Mouse (Mus musculus) neural tube, embryonic 14.5 days (tissue): ENCODE data around the gene Irgc1. TPM values are rescaled to one million over a fixed set of nuclear protein-coding genes. Genes with fewer than 3 reads are reported as not detected.

Source experiments
- ATAC-seq: fragments of 200-750 bp; cut with Nextera tagmentation; 2 replicates; pipeline ENCODE4 v1.8.0; 2017; ENCODE audit warnings: low read depth, mild to moderate bottlenecking, moderate TSS enrichment, moderate library complexity
- H3K27ac ChIP-seq: fragments of 300-500 bp; sonication (generic); 2 replicates; pipeline ENCODE4 v1.5.1; 2014; ENCODE audit warnings: low read depth, mild to moderate bottlenecking, control low read depth, low read length, moderate library complexity, mixed read lengths
- H3K27me3 ChIP-seq: fragments of 300-500 bp; sonication (generic); 2 replicates; pipeline ENCODE4 v1.6.1; 2014; ENCODE audit warnings: low read length; ENCODE audit not compliant: control insufficient read depth, insufficient read depth
- H3K36me3 ChIP-seq: fragments of 300-500 bp; sonication (generic); 2 replicates; pipeline ENCODE4 v1.6.1; 2014; ENCODE audit warnings: low read length, mixed read lengths; ENCODE audit not compliant: control insufficient read depth, insufficient read depth
- H3K4me1 ChIP-seq: fragments of 300-500 bp; sonication (generic); 2 replicates; pipeline ENCODE4 v1.6.1; 2014; ENCODE audit warnings: low read length; ENCODE audit not compliant: control insufficient read depth, insufficient read depth
- H3K4me2 ChIP-seq: fragments of 300-500 bp; sonication (generic); 2 replicates; pipeline ENCODE4 v1.6.1; 2014; ENCODE audit warnings: mild to moderate bottlenecking, low read depth, low read length, control low read depth
- H3K4me3 ChIP-seq: fragments of 300-500 bp; sonication (generic); 2 replicates; pipeline ENCODE4 v1.5.1; 2014; ENCODE audit warnings: low read depth, low read length, control low read depth, mixed read lengths
- H3K9ac ChIP-seq: fragments of 300-500 bp; sonication (generic); replicated peaks from 2 replicates; pipeline ENCODE4 v1.6.1; 2014; ENCODE audit warnings: low read depth, mild to moderate bottlenecking, control low read depth, low read length, mixed read lengths
- H3K9me3 ChIP-seq: fragments of 300-500 bp; sonication (generic); 2 replicates; pipeline ENCODE4 v1.6.1; 2016; ENCODE audit warnings: low read length; ENCODE audit not compliant: control insufficient read depth
- WGBS: fragments of 180-500 bp; shearing (Covaris S2); extraction: QIAGEN DNeasy Blood & Tissue Kit; methylation state at CpG from one replicate; pipeline ENCODE4 v1.1.7; 2014; 5-methylcytosine and 5-hydroxymethylcytosine counted together
- polyA plus RNA-seq: library from polyadenylated mRNA; unstranded; fragments of >200 nt; fragmentation: Nextera tagmentation; extraction: Ambion mirVana; gene quantifications from 2 replicates; pipeline ENCODE4 v1.2.1, GENCODE M21; 2014

Irgc1 gene
- polyA plus RNA-seq, 1 experiment from 2014 or later, result not detected

- H3K36me3 ChIP-seq, result no peaks in the 10 kb centered on the region
- no peaks in the 10 kb centered on the region for H3K27me3 ChIP-seq
- no peak overlapping the region for H3K9ac ChIP-seq
- 59% methylated on average over 14 of the region's 14 CpGs for WGBS
- H3K4me3 ChIP-seq, result no peak overlapping the region
- no peak overlapping the region for H3K27ac ChIP-seq
- H3K4me1 ChIP-seq, result no peaks in the 10 kb centered on the region
- no peak overlapping the region for H3K4me2 ChIP-seq
- H3K9me3 ChIP-seq, result no peaks in the 10 kb centered on the region
- ATAC-seq, result no peak
Measured at GRCm38 (mm10) chr7:24448782-24449517, 3.1 kb downstream of the Irgc1 start.

DNA sequence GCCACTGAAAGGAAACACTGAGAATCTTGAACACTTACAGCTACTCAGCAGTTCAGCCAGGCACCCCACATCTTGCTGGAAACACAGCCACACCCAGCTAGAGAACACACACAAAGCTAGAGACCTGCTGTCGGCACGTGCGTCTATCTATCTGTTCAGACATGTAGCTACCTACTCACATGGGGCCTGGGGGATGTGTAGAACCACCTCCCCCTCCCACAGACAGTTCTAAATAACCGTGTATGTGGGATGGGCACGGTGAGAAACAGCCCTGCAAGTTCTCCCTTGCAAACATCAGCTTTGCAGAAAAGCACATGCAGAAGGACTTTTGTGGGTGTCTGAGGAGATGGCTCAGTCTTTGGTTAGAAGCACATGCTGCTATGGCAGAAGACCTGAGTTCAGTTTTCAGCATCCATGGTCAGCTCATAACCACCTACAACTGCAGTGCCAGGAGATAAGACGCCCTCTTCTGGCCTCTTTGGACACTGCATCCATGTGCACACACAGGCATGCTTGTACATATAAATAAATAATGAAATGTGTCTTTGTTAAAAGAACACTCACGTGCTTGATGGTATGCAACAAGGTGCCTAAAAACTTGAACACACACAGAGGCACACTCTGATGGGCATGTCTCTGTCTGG is 5.3 kb downstream of the Irgc1 start:
- Histone ChIP-seq H3K36me3 (no peaks in the 10 kb centered on the region), H3K27ac (no peak overlapping the region), H3K9ac (no peak overlapping the region), H3K4me1 (no peaks in the 10 kb centered on the region), H3K27me3 (no peaks in the 10 kb centered on the region), H3K4me2 (no peak overlapping the region), H3K4me3 (no peak overlapping the region), H3K9me3 (no peaks in the 10 kb centered on the region)
- 82% methylated on average over 7 of the region's 7 CpGs for WGBS
- no peak for ATAC-seq

DNA sequence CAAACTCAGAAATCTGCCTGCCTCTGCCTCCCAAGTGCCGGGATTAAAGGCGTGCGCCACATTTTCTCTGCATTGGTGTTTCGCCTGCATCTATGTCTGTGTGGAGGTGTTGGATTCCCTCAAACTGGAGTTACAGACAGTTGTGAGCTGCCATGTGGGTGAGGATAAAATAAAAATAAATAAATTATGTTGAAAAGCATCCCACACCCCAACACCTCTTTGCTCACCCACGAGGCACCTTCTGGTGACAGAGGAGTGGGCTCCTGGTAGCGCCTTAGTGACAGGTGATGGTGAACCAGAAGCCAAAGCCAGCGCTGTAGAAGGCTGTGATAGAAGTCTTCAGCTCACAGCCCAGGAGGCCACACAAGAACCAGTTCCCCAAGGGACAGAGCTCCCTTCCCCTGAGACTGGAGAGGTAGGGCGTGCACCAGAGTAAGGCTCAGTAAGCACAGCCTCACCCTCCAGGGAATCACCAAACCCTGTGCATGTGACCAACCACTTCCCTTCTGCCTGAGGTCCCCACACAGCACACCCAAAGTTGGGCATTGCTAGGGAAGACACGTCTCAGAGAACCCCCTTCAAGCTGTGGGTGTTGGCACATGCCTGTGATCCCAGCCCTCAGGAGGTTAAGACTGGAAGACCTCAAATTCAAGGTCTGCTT is 6.7 kb downstream of the Irgc1 start:
- H3K27ac ChIP-seq, result no peak overlapping the region
- ATAC-seq, result no peak
- WGBS, result 89% methylated on average over 9 of the region's 9 CpGs

DNA sequence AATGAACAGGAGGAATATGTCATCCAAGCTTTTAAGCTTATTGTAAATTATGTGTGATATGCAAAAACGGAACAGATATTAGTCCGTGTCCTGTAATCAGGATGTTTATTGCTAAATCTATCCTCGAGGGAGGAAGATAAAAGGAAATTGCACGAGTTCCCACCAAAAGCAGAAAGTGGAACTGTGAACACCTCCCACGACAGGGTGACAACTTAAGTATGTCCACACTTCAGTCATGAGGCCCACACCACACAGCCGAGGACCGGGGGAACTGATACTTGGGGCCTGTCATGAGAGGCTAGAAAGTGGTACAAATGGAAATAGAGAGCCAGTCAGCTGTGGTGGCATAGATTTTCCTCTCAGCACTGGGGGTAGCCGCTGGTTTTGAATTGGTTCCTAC is 9.8 kb downstream of the Irgc1 start:
- WGBS, result 81% methylated on average over 8 of the region's 8 CpGs

More for the DNA sequence above, 6.7 kb downstream of the Irgc1 start:
- H3K4me2 ChIP-seq, result no peak overlapping the region
- H3K36me3 ChIP-seq, result no peaks in the 10 kb centered on the region
- H3K27me3 ChIP-seq, result no peaks in the 10 kb centered on the region
- H3K4me1 ChIP-seq, result no peaks in the 10 kb centered on the region
- no peak overlapping the region for H3K4me3 ChIP-seq
- H3K9ac ChIP-seq, result no peak overlapping the region
- no peaks in the 10 kb centered on the region for H3K9me3 ChIP-seq

DNA sequence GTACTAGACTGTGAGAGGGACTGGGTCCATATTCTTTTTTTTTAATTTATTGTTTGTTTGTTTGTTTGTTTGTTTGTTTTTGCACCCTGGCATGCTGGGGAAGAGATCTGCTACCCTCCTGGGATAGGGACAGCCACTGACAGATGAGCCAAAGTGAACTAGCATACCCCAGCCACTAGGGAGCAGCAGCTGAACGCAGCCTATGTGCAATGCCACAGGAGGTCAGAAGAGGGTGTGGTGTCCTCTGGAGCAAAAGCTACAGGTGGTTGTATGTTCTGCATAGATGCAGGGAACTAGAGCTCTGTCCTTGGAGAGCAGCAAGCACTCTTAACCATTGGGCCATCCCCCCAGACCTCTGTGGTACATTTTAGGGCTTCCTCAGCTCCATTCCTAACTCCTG is 10.3 kb downstream of the Irgc1 start:
- no peak overlapping the region for H3K4me2 ChIP-seq
- H3K27me3 ChIP-seq, result no peaks in the 10 kb centered on the region
- no peak for ATAC-seq
- no peak overlapping the region for H3K9ac ChIP-seq
- no peaks in the 10 kb centered on the region for H3K36me3 ChIP-seq
- no peaks in the 10 kb centered on the region for H3K4me1 ChIP-seq
- WGBS, result 0% methylated on average over 1 of the region's 1 CpGs
- H3K27ac ChIP-seq, result no peak overlapping the region
- no peaks in the 10 kb centered on the region for H3K9me3 ChIP-seq
- no peak overlapping the region for H3K4me3 ChIP-seq

More for the DNA sequence above, 9.8 kb downstream of the Irgc1 start:
- Histone ChIP-seq H3K27ac (no peak overlapping the region), H3K36me3 (no peaks in the 10 kb centered on the region), H3K4me3 (no peak overlapping the region), H3K4me2 (no peak overlapping the region), H3K9ac (no peak overlapping the region), H3K9me3 (no peaks in the 10 kb centered on the region), H3K27me3 (no peaks in the 10 kb centered on the region), H3K4me1 (no peaks in the 10 kb centered on the region)
- ATAC-seq, result no peak

DNA sequence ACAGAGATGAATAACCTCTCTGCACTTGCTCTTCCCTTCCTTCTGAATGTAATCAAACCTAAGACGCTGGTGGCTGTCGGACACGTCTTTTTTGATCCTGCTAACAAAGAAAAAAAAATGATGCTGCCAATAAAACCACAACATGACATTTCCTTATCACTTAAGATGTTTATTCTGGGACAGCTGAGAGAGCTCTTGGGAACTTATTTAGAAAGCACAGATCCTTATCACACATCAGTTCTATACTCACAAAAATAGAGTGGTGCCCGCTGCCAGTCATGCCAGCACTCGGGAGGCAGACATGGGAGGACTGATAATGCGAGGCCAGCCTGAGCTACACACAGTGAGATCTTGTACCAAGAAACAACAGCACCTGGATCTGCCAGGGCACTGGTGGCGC is 12.2 kb downstream of the Irgc1 start:
- no peak for ATAC-seq
- WGBS, result 85% methylated on average over 7 of the region's 7 CpGs

DNA sequence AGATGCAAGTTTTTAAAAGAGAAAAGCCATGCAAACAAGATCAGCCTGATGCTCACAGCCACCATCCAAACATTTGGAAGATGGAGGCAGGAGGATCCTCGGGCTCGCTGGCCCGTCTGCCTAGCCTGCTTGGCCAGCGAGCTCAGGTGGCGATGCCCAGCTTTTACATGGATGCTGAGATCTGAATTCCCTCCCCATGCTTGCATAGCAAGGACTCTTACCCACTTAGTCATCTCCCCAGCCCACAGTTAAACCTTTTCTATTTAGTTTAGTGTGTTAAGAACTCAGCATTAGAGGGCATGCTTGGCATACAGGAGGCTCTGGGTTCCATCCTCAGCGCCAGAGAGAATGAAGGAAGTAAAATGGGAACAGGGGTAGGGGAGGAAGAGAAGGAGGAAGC is 12.9 kb downstream of the Irgc1 start:
- H3K9ac ChIP-seq, result no peak overlapping the region
- WGBS, result 79% methylated on average over 6 of the region's 6 CpGs
- H3K9me3 ChIP-seq, result no peaks in the 10 kb centered on the region
- no peak overlapping the region for H3K4me3 ChIP-seq
- no peak for ATAC-seq
- H3K4me2 ChIP-seq, result no peak overlapping the region
- H3K27me3 ChIP-seq, result no peaks in the 10 kb centered on the region
- no peak overlapping the region for H3K27ac ChIP-seq
- H3K36me3 ChIP-seq, result no peaks in the 10 kb centered on the region
- H3K4me1 ChIP-seq, result no peaks in the 10 kb centered on the region

More for the DNA sequence above, 12.2 kb downstream of the Irgc1 start:
- no peak overlapping the region for H3K27ac ChIP-seq
- no peak overlapping the region for H3K4me2 ChIP-seq
- H3K27me3 ChIP-seq, result no peaks in the 10 kb centered on the region
- no peak overlapping the region for H3K9ac ChIP-seq
- no peaks in the 10 kb centered on the region for H3K36me3 ChIP-seq
- no peak overlapping the region for H3K4me3 ChIP-seq
- H3K4me1 ChIP-seq, result no peaks in the 10 kb centered on the region
- H3K9me3 ChIP-seq, result no peaks in the 10 kb centered on the region

DNA sequence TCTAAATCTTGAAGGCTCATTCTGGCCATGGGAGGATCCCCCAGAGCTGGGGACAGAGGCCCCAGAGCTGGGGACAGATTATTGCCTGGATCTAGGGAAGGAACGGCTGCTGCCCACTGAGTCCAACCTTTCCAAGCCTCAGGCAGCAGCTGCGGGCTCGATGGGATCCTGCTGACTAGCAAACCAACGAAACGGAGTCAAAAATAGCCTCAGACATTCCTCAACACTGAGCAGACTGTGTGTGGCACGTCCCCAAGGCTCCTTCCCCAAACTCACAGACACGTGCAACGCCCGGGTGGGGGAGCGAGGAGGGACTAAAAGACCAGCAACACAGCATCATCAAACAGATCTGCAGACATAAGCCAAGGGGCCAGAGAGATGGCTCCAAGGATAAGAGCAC is 14.1 kb downstream of the Irgc1 start:
- Histone ChIP-seq H3K4me1 (no peaks in the 10 kb centered on the region), H3K27ac (no peak overlapping the region), H3K4me2 (no peak overlapping the region), H3K36me3 (no peaks in the 10 kb centered on the region), H3K27me3 (no peaks in the 10 kb centered on the region), H3K9ac (no peak overlapping the region), H3K9me3 (no peaks in the 10 kb centered on the region), H3K4me3 (no peak overlapping the region)
- ATAC-seq, result no peak
- WGBS, result 76% methylated on average over 10 of the region's 10 CpGs

DNA sequence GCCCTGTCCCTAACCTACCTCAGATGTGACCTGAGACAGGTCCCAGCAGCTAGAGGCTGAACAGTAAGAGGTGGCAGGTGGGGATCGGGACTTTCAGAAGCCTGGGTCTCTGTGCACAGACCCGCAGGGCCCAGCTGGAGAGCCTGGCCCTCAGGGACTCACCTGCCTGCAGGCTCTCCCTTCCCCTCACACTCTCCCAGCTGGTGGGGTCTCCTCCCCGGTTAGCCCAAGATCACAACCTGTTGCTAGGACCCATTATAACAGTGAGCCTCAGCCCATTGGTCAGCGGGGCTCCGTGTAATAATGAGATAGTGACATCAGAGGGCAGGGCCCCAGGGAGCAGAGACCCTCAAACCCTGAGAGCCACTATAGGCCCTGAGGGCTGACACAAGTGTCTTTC is 16.8 kb downstream of the Irgc1 start:
- Histone ChIP-seq H3K9ac (no peak overlapping the region), H3K4me2 (no peak overlapping the region), H3K4me3 (no peak overlapping the region), H3K36me3 (no peaks in the 10 kb centered on the region), H3K27ac (no peak overlapping the region), H3K4me1 (no peaks in the 10 kb centered on the region), H3K9me3 (no peaks in the 10 kb centered on the region), H3K27me3 (no peaks in the 10 kb centered on the region)
- 75% methylated on average over 5 of the region's 5 CpGs for WGBS
- ATAC-seq, result no peak
